Comparison of ENCODE assay signal across 8 mouse cellular contexts in genomic region chr10:22140665-22141280, GRCm38 (mm10). TPM values are rescaled to one million over a fixed set of nuclear protein-coding genes. Genes with fewer than 3 reads are reported as not detected.
DNase-seq lines count a peak whose midpoint lies in the region; ATAC-seq and TF ChIP-seq lines count a peak whose summit lies in the region.

No protein-coding gene starts in this region.

- H3K4me1 ChIP-seq in bone marrow macrophage, adult 2 months (ENCODE audit: control insufficient read depth, insufficient read depth, low read length): no peaks in the 10 kb centered on the region
- no peaks in the 10 kb centered on the region for H3K4me1 ChIP-seq in forebrain, embryonic 11.5 days (replicated peaks; ENCODE audit: control insufficient read depth, insufficient read depth, low read length)
- no peaks in the 10 kb centered on the region for H3K4me1 ChIP-seq in heart, embryonic 16.5 days (ENCODE audit: control insufficient read depth, insufficient read depth, low read length)
- H3K4me1 ChIP-seq in neural tube, embryonic 15.5 days: no peaks in the 10 kb centered on the region

- TF ChIP-seq CTCF in C2C12 (IDR thresholded peaks at IDR 0.05; ENCODE audit: control insufficient read depth, insufficient read depth, insufficient read length): peak; percentile 36
- peak; percentile 62; the same call in 1 of the 2 replicates for TF ChIP-seq CTCF in bone marrow macrophage, adult 2 months (IDR thresholded peaks at IDR 0.05; ENCODE audit: low read depth, low read length)

- H3K4me3 ChIP-seq in C2C12 (ENCODE audit: insufficient read depth, poor library complexity, severe bottlenecking): no peak overlapping the region
- H3K4me3 ChIP-seq in bone marrow macrophage, adult 2 months (ENCODE audit: insufficient read depth, low read length): peak overlapping the region; percentile 14; the same call in 1 of the 2 replicates
- H3K4me3 ChIP-seq in forebrain, embryonic 11.5 days (ENCODE audit: low read depth, low read length): peak overlapping the region; percentile 29
- peak overlapping the region; percentile 49 for H3K4me3 ChIP-seq in heart, embryonic 16.5 days (ENCODE audit: low read length)
- peak overlapping the region; percentile 45 for H3K4me3 ChIP-seq in neural tube, embryonic 15.5 days (replicated peaks)

- WGBS in forebrain, embryonic 11.5 days: under 1% methylated on average over 19 of the region's 19 CpGs
- 1% methylated on average over 19 of the region's 19 CpGs for WGBS in heart, embryonic 16.5 days
- WGBS in neural tube, embryonic 15.5 days: 1% methylated on average over 19 of the region's 19 CpGs

- DNase-seq in forebrain, embryonic 11.5 days (ENCODE audit: low spot score): peak; percentile 89
- DNase-seq in kidney, postnatal 25 days: peak; percentile 84 to 85
- peak; percentile 75 to 82 for DNase-seq in lung, adult 18-20 months
- DNase-seq in thymus, postnatal 4 days: peak; percentile 67

- H3K9ac ChIP-seq in forebrain, embryonic 11.5 days (ENCODE audit: low read length): peak overlapping the region; percentile 58
- peak overlapping the region; percentile 60 for H3K9ac ChIP-seq in heart, embryonic 16.5 days (ENCODE audit: low read length)
- peak overlapping the region; percentile 48 for H3K9ac ChIP-seq in neural tube, embryonic 15.5 days (replicated peaks)

- peak overlapping the region; percentile 59 for H3K4me2 ChIP-seq in forebrain, embryonic 11.5 days (ENCODE audit: low read depth, low read length, severe bottlenecking)
- H3K4me2 ChIP-seq in heart, embryonic 16.5 days (ENCODE audit: low read depth, low read length): peak overlapping the region; percentile 71
- H3K4me2 ChIP-seq in neural tube, embryonic 15.5 days: peak overlapping the region; percentile 81

- no peaks in the 10 kb centered on the region for H3K27me3 ChIP-seq in C2C12 (ENCODE audit: control insufficient read depth, insufficient read depth, insufficient read length)
- no peaks in the 10 kb centered on the region for H3K27me3 ChIP-seq in forebrain, embryonic 11.5 days (ENCODE audit: control insufficient read depth, insufficient read depth, low read length)
- H3K27me3 ChIP-seq in heart, embryonic 16.5 days (ENCODE audit: control insufficient read depth, insufficient read depth, low read length): no peaks in the 10 kb centered on the region
- no peaks in the 10 kb centered on the region for H3K27me3 ChIP-seq in neural tube, embryonic 15.5 days (replicated peaks)

- no peak for TF ChIP-seq POLR2A in bone marrow macrophage, adult 2 months (IDR thresholded peaks at IDR 0.05; ENCODE audit: borderline replicate concordance, low read depth, low read length)

- H3K36me3 ChIP-seq in C2C12 (ENCODE audit: control insufficient read depth, insufficient read depth): peaks cover 7% of the 10 kb centered on the region
- no peaks in the 10 kb centered on the region for H3K36me3 ChIP-seq in forebrain, embryonic 11.5 days (ENCODE audit: control insufficient read depth, insufficient read depth, low read length)
- H3K36me3 ChIP-seq in heart, embryonic 16.5 days (ENCODE audit: control insufficient read depth, insufficient read depth): no peaks in the 10 kb centered on the region
- no peaks in the 10 kb centered on the region for H3K36me3 ChIP-seq in neural tube, embryonic 15.5 days

- peak overlapping the region; percentile 63 for H3ac ChIP-seq in C2C12 (ENCODE audit: control insufficient read depth, insufficient read length, low read depth)

- H3K9me3 ChIP-seq in forebrain, embryonic 11.5 days (ENCODE audit: control insufficient read depth, low read length): no peaks in the 10 kb centered on the region
- H3K9me3 ChIP-seq in heart, embryonic 16.5 days (replicated peaks; ENCODE audit: control insufficient read depth, low read length): no peaks in the 10 kb centered on the region
- no peaks in the 10 kb centered on the region for H3K9me3 ChIP-seq in neural tube, embryonic 15.5 days (replicated peaks)

- peaks cover 5% of the 10 kb centered on the region for H3K79me3 ChIP-seq in C2C12 (ENCODE audit: low read depth)

- peaks cover 6% of the 10 kb centered on the region for H3K79me2 ChIP-seq in C2C12 (ENCODE audit: control insufficient read depth, insufficient read depth)

- peak; percentile 76 for ATAC-seq in forebrain, embryonic 11.5 days (replicated peaks; ENCODE audit: low FRiP score)
- peak; percentile 43; the same call in 1 of the 2 replicates for ATAC-seq in heart, embryonic 16.5 days (replicated peaks; ENCODE audit: extremely low read depth, insufficient read depth, low FRiP score)
- ATAC-seq in neural tube, embryonic 15.5 days (ENCODE audit: low FRiP score): peak; percentile 74

- H3K27ac ChIP-seq in bone marrow macrophage, adult 2 months (ENCODE audit: insufficient read depth, low read depth, low read length): no peak overlapping the region
- no peak overlapping the region for H3K27ac ChIP-seq in forebrain, embryonic 11.5 days (ENCODE audit: low read depth, low read length)
- no peak overlapping the region for H3K27ac ChIP-seq in heart, embryonic 16.5 days (ENCODE audit: low read length)
- H3K27ac ChIP-seq in neural tube, embryonic 15.5 days (replicated peaks): no peak overlapping the region

TF ChIP-seq in C2C12, 6 proteins besides CTCF, POLR2A, EP300 and RAD21:
- no peak for TF ChIP-seq MYOD1 (IDR thresholded peaks at IDR 0.05; ENCODE audit: control insufficient read depth, insufficient read length, low read depth)

RNA-seq across cellular contexts. Expression of gene E030030I06Rik, which starts 8.3 kb away (rescaled TPM):
- polyA plus RNA-seq in C2C12 (2012; fragmentation: generic; extraction: Trizol): 5.5 TPM
- 4.0 and 7.5 TPM in 2 replicates for polyA plus RNA-seq in bone marrow macrophage, adult 2 months (2012; ENCODE audit: insufficient read depth, insufficient read length, missing spikeins)
- polyA plus RNA-seq in forebrain, embryonic 11.5 days (2014; fragmentation: Nextera tagmentation; extraction: Ambion mirVana): 18.8 and 22.3 TPM in 2 replicates
- polyA plus RNA-seq in heart, embryonic 16.5 days (2015; fragmentation: Nextera tagmentation; extraction: Ambion mirVana): 9.0 and 10.4 TPM in 2 replicates
- polyA plus RNA-seq in neural tube, embryonic 15.5 days (2015; fragmentation: Nextera tagmentation; extraction: Ambion mirVana): 1.6 and 3.4 TPM in 2 replicates

RNA-seq across cellular contexts. Expression of gene Raet1e, which starts 17.6 kb away (rescaled TPM):
- 15.0 TPM for polyA plus RNA-seq in C2C12 (2012; fragmentation: generic; extraction: Trizol)
- polyA plus RNA-seq in bone marrow macrophage, adult 2 months (2012; ENCODE audit: insufficient read depth, insufficient read length, missing spikeins): 6.0 and 6.3 TPM in 2 replicates
- 9.0 and 9.1 TPM in 2 replicates for polyA plus RNA-seq in forebrain, embryonic 11.5 days (2014; fragmentation: Nextera tagmentation; extraction: Ambion mirVana)
- 2.1 and 2.3 TPM in 2 replicates for polyA plus RNA-seq in heart, embryonic 16.5 days (2015; fragmentation: Nextera tagmentation; extraction: Ambion mirVana)
- polyA plus RNA-seq in neural tube, embryonic 15.5 days (2015; fragmentation: Nextera tagmentation; extraction: Ambion mirVana): 0.91 and 1.4 TPM in 2 replicates

RNA-seq across cellular contexts. Expression of gene H60b, which starts 17.6 kb away (rescaled TPM):
- 0.32 TPM for polyA plus RNA-seq in C2C12 (2012; fragmentation: generic; extraction: Trizol)
- not detected in 2 replicates for polyA plus RNA-seq in bone marrow macrophage, adult 2 months (2012; ENCODE audit: insufficient read depth, insufficient read length, missing spikeins)
- polyA plus RNA-seq in forebrain, embryonic 11.5 days (2014; fragmentation: Nextera tagmentation; extraction: Ambion mirVana): 0.17 and 0.44 TPM in 2 replicates
- 0.27 and 0.56 TPM in 2 replicates for polyA plus RNA-seq in heart, embryonic 16.5 days (2015; fragmentation: Nextera tagmentation; extraction: Ambion mirVana)
- polyA plus RNA-seq in neural tube, embryonic 15.5 days (2015; fragmentation: Nextera tagmentation; extraction: Ambion mirVana): 0.23 and 0.46 TPM in 2 replicates
